Mouse (Mus musculus) layer of hippocampus, adult 2 months (tissue): ENCODE results near the gene Il10ra. TPM values are rescaled to one million over a fixed set of nuclear protein-coding genes. Genes with fewer than 3 reads are reported as not detected.

ENCODE experiments used
- DNase-seq, 2 experiments: peaks; one replicate each; pipeline ENCODE4 v3.0.0; 2022; ENCODE audit warnings: low spot score in 2 of 2
- H3K27ac ChIP-seq: fragments of 200-600 bp; 2 replicates; pipeline ENCODE4 v1.8.1; 2022
- H3K4me3 ChIP-seq: fragments of 200-600 bp; 2 replicates; pipeline ENCODE4 v1.8.1; 2022; ENCODE audit warnings: mild to moderate bottlenecking
- CTCF ChIP-seq: fragments of 200-600 bp; conservative IDR thresholded peaks from 2 replicates; pipeline ENCODE4 v1.8.1; 2022; ENCODE audit warnings: antibody characterized with exemption, mild to moderate bottlenecking, moderate library complexity
- total RNA-seq, 2 experiments: library from RNA; stranded (reverse); gene quantifications; 2 replicates each; pipeline ENCODE4 v1.2.3; 2021

Gene Il10ra
- total RNA-seq, 2 experiments from 2014 or later: 2.4 to 2.6 TPM

GRCm38 (mm10) chr9:45252395-45252794, 16.6 kb downstream of the Il10ra start:
- H3K27ac ChIP-seq: no peak overlapping the region
- H3K4me3 ChIP-seq: no peak overlapping the region
- no peak for DNase-seq
- no peak for TF ChIP-seq CTCF

GRCm38 (mm10) chr9:45251990-45252389, 17.0 kb downstream of the Il10ra start:
- TF ChIP-seq CTCF: no peak
- H3K27ac ChIP-seq: no peak overlapping the region
- no peak for DNase-seq
- no peak overlapping the region for H3K4me3 ChIP-seq

DNA sequence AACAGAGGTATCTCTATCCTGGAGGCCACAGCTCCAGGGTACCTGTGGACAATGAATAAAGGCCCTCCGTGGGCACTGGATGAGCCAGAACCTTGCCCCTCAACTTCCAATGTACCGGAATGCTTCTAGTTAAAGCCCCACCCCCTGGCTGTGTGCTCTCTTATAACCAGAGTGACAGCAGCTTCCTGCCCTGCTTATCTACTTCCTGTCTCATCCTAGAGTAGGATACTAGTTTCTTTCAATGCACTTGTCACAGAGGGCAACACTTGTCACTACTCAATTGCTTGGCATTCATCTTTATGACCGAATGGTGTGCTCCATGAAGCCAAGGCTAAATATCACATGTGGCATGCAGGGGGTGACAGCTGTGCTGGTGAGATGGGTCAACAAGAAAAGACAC, 17.7 kb downstream of the Il10ra start:
- DNase-seq: no peak
- TF ChIP-seq CTCF: no peak
- Histone ChIP-seq H3K27ac (no peak overlapping the region), H3K4me3 (no peak overlapping the region)

DNA sequence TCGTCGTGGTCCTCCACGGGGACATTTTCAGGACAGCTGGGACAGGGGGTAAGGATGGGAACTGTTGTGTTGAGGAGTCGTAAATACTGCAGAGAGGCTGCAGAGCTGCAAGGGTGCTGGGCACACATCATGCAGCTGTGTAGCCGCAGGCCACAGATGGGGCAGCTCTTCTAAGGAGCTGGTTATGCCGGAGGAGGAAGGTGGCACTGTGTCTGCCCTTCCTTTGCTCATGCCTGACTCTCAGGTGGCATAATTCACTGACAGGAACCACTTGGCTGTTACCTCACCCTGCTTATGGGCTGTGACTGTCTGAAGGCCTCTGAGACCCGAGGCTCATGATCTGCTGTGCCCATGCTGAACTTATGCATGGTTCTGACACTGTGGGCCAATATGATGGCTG, 18.6 kb downstream of the Il10ra start:
- no peak for TF ChIP-seq CTCF
- H3K27ac ChIP-seq: no peak overlapping the region
- H3K4me3 ChIP-seq: no peak overlapping the region
- no peak for DNase-seq

DNA sequence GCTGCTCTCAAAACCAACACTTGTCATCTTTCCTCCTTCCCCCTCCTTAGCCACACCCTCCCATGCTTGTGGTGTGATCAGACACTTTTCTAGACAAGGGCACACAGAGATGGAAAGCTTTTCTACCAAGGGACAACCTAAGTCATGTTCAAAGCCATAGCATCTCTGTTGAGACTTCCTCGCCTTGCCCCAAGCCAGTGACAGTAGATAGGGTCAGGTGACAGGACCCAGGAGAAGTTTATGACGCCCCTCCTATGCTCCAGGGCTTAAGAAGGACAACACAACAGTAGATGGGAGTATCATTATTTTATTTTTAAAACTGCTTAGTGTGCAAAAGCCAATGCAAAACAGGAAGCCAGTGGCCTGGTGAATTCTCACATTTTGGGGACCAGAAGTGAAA, 21.4 kb downstream of the Il10ra start:
- no peak for TF ChIP-seq CTCF
- no peak overlapping the region for H3K4me3 ChIP-seq
- H3K27ac ChIP-seq: peak overlapping the region; percentile 36; the same call in 1 of the 2 replicates
- no peak for DNase-seq

- Histone ChIP-seq H3K4me3 (no peak overlapping the region), H3K27ac (peak overlapping the region; percentile 36; the same call in 1 of the 2 replicates)
- DNase-seq: no peak
- TF ChIP-seq CTCF: no peak
Observed at GRCm38 (mm10) chr9:45246060-45246459, 22.9 kb downstream of the Il10ra start.

DNA sequence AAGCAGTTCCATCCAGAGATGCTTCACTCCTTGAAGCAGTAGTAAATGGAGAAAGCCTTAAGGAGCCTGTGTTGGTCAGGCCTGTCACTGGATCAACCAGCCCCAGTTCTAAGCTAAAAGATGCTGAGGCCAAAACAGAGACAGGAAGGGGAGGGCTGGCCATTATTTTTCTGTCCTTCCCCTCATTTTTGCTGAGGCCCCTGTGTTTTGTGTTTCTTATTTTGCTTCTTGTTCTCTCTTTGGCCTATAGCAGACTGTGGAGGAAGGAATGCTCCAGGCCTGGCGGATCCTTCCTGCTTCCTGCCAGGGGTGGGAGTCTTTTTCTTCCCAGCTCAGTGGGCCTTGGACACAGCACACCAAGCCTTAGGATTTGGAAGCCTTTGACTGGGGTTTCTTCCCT, 23.5 kb downstream of the Il10ra start:
- Histone ChIP-seq H3K27ac (no peak overlapping the region), H3K4me3 (no peak overlapping the region)
- DNase-seq: no peak
- no peak for TF ChIP-seq CTCF

- Histone ChIP-seq H3K27ac (no peak overlapping the region), H3K4me3 (no peak overlapping the region)
- no peak for TF ChIP-seq CTCF
- no peak for DNase-seq
Observed at GRCm38 (mm10) chr9:45241397-45241796, 27.6 kb downstream of the Il10ra start.

DNA sequence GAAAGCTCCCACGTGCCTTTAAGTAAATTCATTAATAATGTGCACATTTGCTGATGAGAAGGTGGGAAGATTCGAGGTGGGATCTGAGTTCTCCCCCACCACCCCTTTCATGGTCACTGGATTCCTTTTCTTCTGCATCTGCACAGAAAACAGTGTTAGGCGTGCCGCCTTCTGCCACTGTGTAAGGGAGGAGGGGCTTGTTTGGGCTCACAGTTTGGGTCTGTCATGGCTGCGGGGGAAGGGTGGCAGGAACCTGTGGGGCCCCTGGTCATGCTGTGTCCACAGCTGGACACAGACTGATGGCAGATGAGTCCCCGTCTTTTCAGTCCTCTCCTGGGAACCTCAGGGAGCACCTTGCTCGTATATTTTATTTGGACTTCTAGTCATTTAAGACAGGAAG, 32.2 kb downstream of the Il10ra start:
- Histone ChIP-seq H3K4me3 (no peak overlapping the region), H3K27ac (no peak overlapping the region)
- no peak for DNase-seq
- TF ChIP-seq CTCF: no peak

GRCm38 (mm10) chr9:45235668-45236227, 33.2 kb downstream of the Il10ra start:
- no peak overlapping the region for H3K4me3 ChIP-seq
- DNase-seq: no peak
- TF ChIP-seq CTCF: no peak
- no peak overlapping the region for H3K27ac ChIP-seq

- H3K4me3 ChIP-seq: no peak overlapping the region
- no peak for DNase-seq
- H3K27ac ChIP-seq: no peak overlapping the region
- TF ChIP-seq CTCF: no peak
Observed at GRCm38 (mm10) chr9:45229359-45229758, 39.6 kb downstream of the Il10ra start.

DNA sequence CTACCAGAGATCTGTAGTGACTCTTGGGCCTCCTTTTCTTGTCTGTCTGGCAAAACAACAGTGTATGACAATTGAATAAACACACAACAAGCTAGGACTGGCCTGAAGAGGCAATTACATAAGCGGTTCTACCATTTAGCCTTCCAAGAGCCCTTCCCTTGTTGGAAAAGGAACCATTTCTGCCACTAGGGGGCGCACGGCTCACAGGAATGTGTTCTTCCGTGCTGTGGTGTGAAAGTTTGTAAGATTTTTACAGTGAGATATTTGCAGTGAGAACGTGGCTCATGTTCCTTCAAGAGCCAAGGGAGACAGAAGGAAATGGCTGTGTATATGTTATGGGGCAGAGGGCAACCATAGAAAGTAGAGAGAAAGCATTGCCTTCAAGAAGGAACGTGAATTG, 47.4 kb downstream of the Il10ra start:
- peak; percentile 96 for TF ChIP-seq CTCF
- no peak overlapping the region for H3K27ac ChIP-seq
- no peak overlapping the region for H3K4me3 ChIP-seq
- peak; percentile 88 to 95 for DNase-seq

DNA sequence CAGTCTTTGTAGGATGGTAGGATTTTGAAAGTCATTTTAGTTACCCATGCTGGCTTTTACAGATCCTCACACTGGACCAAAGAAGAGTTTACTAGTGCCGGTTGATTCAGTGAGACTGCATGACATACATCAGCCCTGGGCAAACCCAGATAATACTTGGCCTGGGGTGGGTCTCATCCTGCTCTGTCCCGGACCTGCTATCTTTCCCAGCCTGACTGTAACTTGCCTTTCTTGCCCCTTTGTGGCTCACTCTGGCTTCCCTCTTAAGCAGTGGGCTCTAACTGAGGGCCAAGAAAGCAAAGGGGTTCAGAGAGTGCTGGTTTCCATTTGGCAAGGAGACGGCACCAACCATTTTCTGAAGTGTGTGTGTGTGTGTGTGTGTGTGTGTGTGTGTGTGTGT, 49.3 kb downstream of the Il10ra start:
- DNase-seq: no peak
- no peak for TF ChIP-seq CTCF
- no peak overlapping the region for H3K4me3 ChIP-seq

DNA sequence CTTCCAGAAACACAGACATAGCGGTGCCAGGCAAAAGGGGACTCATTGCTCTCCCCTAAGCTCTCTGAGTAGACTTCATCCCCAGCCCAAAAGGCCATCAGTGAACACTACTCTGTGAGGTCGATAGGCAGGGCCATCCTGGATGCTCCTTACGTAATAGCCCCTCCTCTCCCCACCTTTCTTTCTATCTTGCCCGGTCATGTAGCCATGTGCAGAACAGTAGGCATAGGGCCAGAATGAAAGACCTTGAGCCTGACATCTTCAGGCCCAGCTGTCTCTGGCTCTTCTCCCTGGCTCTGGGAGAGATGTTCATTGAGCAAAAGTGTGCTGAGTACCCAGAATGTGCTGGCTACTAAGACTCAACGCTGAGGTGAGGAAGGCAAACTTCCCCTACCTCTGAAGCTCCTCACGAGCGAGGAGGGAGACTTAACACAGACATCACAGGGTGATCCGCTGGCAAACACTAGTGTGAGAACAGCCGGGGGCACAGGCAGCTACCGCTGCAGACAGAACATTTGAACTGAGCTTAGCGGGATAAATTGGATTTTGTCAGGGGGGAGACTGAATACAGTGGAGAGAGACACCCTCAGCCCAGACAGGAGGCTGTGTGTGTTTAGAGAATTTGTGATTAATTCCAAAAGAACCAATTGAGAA, 53.3 kb downstream of the Il10ra start:
- TF ChIP-seq CTCF: no peak
- no peak overlapping the region for H3K4me3 ChIP-seq
- no peak for DNase-seq

More for the DNA sequence above, 49.3 kb downstream of the Il10ra start:
- H3K27ac ChIP-seq: no peak overlapping the region

DNA sequence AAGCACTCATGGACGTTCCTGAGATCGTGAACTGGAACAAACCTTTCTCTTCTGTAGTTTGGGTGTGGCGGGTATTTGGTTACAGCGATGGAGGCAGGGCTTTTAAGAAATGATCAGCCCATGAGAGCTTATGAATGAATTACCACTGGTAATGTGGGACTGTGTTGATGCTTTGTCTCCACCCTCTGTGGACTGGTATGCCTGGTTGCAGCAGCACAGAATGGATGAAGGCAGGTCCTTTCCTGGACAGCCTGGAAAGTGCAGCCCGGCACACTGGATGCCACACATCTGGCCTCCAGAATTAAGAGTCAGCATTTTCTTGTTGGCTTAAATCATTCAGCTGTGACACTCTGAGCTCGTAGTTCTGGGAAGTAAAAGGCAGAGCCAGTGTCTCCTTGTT, 56.9 kb downstream of the Il10ra start:
- Histone ChIP-seq H3K27ac (no peak overlapping the region), H3K4me3 (no peak overlapping the region)
- DNase-seq: no peak
- no peak for TF ChIP-seq CTCF

More for the DNA sequence above, 53.3 kb downstream of the Il10ra start:
- H3K27ac ChIP-seq: no peak overlapping the region
